Mouse (Mus musculus): ENCODE measurements around the gene Nectin3.
"Not testable (repeated sequence)": the region's sequence is repeated elsewhere in the genome, so short reads cannot be mapped to it uniquely, and the experiment has no call there.

Nectin3 gene

DNA sequence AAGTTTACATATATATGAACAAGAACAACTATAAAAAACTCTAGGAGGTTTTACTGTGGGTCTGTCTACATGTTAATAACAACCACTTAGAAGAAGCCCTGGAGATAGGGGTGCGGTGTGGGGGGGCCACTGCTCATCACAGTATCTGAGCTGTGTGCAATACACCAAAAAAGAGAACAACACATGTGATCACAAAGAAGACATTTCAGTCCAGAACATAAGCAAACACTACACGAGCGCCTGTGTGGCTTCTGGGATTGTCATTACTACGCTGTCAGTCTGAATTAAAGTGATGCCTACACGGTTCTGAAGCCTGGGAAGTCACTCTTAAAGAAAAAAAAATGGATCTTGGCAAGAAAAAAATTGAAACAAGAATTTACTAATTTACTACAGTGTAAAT, 67.0 kb downstream of the Nectin3 start:
- no peak for DNase-seq (ENCODE audit: inconsistent age in 2 of 2, low spot score in 1 of 2)

- no peak for DNase-seq (ENCODE audit: inconsistent age in 2 of 2, low spot score in 1 of 2)
Measured at GRCm38 (mm10) chr16:46416177-46416576, 82.1 kb downstream of the Nectin3 start.

DNA sequence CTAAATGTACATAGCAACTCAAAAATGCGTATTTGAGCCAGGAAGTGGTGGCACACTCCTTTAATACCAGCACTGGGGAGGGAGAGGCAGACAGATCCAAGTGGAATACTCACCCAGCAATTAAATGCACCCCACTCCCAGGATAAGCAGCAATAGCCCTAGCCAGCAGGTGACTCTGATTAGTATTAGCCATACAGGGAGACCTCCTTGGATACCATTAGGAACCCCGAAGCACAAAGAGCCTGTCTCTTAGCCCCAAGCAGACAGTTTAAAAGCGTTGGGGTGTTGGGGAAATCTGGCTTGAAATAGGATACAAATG, 87.6 kb downstream of the Nectin3 start:
- DNase-seq (ENCODE audit: inconsistent age in 2 of 2, low spot score in 1 of 2) = no peak

DNA sequence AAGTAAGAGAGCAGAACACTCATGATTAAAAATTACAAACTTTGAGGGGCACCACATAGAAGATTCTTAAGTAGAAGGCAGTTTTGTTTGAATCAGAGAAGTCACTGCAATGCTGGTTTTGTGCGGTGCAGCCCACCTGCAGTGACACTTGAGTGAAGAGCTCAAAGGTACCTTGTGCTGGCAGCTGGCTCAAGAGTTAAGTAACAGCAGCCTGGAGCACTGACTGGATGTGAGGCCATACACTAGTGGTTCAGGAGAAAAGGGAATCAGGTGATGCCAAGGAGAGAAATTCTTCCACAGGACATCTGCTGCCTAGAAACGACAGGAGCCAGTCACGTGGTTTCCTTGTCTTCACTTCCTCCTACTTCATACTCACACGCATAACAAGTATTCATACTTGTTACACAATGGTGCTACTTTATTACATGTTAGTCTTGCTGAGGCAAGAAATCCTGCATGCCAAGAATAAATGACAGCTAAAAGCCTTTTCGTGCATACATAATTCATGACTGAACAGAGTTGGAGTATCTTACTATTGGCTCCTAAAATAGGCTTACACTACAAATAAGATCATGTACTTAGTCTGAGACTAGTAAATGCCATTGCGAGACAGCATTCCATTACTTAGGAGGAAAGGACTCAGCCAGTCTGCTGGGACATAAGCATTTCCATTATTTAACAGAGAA, 88.1 kb downstream of the Nectin3 start:
- no peak for DNase-seq (ENCODE audit: inconsistent age in 2 of 2, low spot score in 1 of 2)

DNA sequence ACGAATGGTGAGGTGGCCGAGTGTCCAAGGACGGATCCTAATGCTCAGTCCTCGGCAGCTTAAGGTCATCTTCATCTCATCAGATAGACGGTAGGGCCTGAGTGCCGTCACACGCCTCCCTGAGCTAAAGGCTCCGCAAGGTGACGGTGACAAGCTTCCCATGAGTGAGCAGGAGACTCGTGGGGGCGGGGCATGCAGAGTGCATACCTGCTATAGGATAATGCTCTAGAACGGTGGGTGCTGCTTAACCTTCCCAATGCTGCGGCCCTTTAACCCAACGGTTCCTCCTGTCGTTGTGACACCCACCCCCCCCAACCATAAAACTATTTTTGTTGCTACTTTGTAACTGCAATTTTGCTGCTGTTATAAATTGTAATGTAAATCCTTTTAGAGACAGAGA, 90.3 kb downstream of the Nectin3 start:
- DNase-seq (ENCODE audit: inconsistent age in 2 of 2, low spot score in 1 of 2) = no peak

DNA sequence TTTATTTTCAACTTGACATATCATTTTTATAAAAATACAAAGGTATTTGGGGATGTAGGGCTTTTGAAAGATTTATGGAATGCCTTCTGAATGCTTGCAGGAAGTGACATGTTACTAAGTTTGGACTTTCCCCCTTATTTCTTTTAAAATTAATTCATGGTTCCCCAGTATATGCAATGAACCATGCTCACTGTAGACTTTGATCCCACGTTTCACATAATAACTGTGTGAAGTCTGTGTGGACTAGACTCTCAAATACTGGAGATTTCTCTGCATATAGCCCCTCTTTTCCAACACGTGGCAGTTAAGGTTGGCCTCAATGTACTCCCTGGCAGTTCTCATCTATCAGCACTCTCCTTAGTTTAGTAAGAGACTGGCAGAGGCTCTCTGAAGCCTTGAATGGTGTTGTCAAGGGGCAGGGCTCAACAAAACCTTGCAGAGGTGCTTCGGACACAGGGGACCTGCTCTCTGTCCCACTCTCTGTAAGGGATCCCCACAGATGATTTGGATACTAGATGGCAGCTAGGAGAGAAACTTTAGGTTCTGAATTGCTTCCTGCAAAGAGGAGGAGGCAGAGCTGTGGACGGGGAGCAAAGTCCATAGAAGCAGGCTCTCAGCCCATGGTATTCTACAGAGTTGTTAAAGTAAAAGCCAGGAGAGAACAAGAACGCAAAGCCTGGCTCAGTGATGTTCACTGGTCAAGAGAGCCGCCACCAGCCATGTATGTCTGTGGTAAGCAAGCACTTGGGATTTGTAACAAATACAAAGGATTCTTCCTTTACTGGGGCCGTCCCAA, 91.3 kb downstream of the Nectin3 start:
- DNase-seq (ENCODE audit: inconsistent age in 2 of 2, low spot score in 1 of 2) = no peak

GRCm38 (mm10) chr16:46397945-46398344, 100.4 kb downstream of the Nectin3 start:
- DNase-seq (ENCODE audit: inconsistent age in 2 of 2, low spot score in 1 of 2) = no peak

- DNase-seq (ENCODE audit: inconsistent age in 2 of 2, low spot score in 1 of 2) = no peak
Measured at GRCm38 (mm10) chr16:46389415-46390033, 108.8 kb downstream of the Nectin3 start.

- no peak for DNase-seq (ENCODE audit: inconsistent age in 2 of 2, low spot score in 1 of 2)
Measured at GRCm38 (mm10) chr16:46388527-46389414, 109.6 kb downstream of the Nectin3 start.

GRCm38 (mm10) chr16:46384279-46384678, 114.0 kb downstream of the Nectin3 start:
- no peak for DNase-seq (ENCODE audit: inconsistent age in 2 of 2, low spot score in 1 of 2)

DNA sequence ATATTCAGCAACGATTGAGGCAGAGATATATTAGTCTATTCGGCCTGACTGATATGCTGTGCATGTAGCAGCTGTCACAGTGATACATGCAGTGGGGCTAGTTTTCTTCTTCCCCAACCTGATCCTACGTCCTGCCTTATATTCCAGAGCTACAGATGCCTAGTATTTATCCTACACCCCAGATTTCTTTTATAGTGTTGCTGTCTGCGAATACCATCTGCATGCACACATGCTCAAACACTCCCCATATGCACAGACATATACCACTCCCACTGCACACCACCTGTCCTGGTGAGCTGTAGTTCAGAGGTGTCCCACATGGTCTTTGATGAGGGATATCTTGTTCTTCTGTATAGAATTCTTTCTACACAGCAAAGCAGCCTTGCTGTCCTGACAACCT, 115.0 kb downstream of the Nectin3 start:
- no peak for DNase-seq (ENCODE audit: inconsistent age in 2 of 2, low spot score in 1 of 2)

GRCm38 (mm10) chr16:46376575-46376974, 121.8 kb downstream of the Nectin3 start:
- DNase-seq (ENCODE audit: inconsistent age in 2 of 2, low spot score in 1 of 2) = no peak

- no peak for DNase-seq (ENCODE audit: inconsistent age in 2 of 2, low spot score in 1 of 2)
Measured at GRCm38 (mm10) chr16:46362022-46362421, 136.3 kb downstream of the Nectin3 start.

- not testable (repeated sequence) for DNase-seq (ENCODE audit: inconsistent age in 2 of 2, low spot score in 1 of 2)
Measured at GRCm38 (mm10) chr16:46357658-46358057, 140.7 kb downstream of the Nectin3 start.

DNA sequence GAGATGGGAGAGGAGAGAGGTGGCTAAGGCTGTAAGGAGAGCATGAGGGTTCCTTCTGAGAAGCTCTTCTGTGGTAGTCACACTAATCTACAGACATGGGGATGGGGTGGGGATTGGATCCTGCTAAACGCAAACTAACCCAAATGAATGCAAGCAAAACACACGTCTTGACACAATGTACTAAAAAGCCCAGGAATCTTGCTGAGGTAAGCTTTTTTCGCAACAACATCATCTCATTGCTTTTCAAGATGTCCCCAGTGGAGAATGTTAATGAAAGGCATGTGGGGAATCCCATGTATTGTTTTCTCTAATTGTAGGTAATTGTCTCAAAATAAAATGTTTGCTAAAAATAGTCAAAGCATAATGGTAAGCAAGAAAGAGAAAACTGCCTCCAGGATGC, 141.7 kb downstream of the Nectin3 start:
- no peak for DNase-seq (ENCODE audit: inconsistent age in 2 of 2, low spot score in 1 of 2)

Data from adrenal gland, adult (tissue).